Mouse (Mus musculus): ENCODE results near the gene Ubr3. TPM values are rescaled to one million over a fixed set of nuclear protein-coding genes. Genes with fewer than 3 reads are reported as not detected.

The Ubr3 gene
- polyA plus RNA-seq, 1 experiment from 2014 or later, result 16.7 TPM

GRCm38 (mm10) chr2:70037221-70037620 lies 140.2 kb downstream of the Ubr3 start:
- Histone ChIP-seq H3K9ac (no peak overlapping the region), H3K27me3 (no peaks in the 10 kb centered on the region), H3K36me3 (no peaks in the 10 kb centered on the region), H3K4me2 (no peak overlapping the region), H3K27ac (no peak overlapping the region), H3K4me1 (peaks cover 8% of the 10 kb centered on the region; the same call in 1 of the 2 replicates), H3K9me3 (no peaks in the 10 kb centered on the region), H3K4me3 (no peak overlapping the region)
- 82% methylated on average over 8 of the region's 8 CpGs for WGBS
- ATAC-seq (ENCODE audit: insufficient number of reproducible peaks, insufficient read depth, low FRiP score, low TSS enrichment, low read depth), result no peak

DNA sequence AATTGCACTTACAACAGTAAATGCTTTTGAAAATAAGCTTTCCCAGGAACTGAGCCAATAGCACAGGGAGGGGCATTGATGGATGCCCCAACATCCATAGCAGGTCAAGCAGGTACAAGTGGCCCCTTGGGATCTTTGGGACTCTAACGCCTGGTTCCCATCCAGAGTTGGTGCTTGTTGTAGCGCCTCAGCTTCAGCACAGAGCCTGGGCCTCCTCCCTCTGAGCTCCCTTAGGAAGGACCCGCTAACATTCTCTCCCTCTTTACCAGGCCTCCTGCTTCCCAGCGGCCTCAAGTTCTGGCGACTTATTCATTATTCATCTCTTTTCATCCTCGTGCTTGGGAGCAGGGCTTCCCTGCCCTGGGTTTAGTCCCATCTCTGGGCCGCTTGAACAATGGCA lies 141.7 kb downstream of the Ubr3 start, which contains the start of gene Myo3b:
Gene Myo3b (plus strand): TSS at position 375 of the 400 bp plus-strand sequence.
- Histone ChIP-seq H3K27me3 (no peaks in the 10 kb centered on the region), H3K9ac (no peak within 1 kb of the TSS), H3K4me3 (no peak within 1 kb of the TSS), H3K9me3 (no peaks in the 10 kb centered on the region), H3K4me2 (0 out of 2 replicates have a peak within 1 kb of the TSS, but pooled peaks have one; percentile 11), H3K36me3 (no peaks in the 10 kb centered on the region), H3K27ac (no peak within 1 kb of the TSS), H3K4me1 (peaks cover 8% of the 10 kb centered on the region; the same call in 1 of the 2 replicates)
- 14% methylated on average over 7 of the region's 7 CpGs for WGBS
- ATAC-seq (ENCODE audit: insufficient number of reproducible peaks, insufficient read depth, low FRiP score, low TSS enrichment, low read depth), result no peak

DNA sequence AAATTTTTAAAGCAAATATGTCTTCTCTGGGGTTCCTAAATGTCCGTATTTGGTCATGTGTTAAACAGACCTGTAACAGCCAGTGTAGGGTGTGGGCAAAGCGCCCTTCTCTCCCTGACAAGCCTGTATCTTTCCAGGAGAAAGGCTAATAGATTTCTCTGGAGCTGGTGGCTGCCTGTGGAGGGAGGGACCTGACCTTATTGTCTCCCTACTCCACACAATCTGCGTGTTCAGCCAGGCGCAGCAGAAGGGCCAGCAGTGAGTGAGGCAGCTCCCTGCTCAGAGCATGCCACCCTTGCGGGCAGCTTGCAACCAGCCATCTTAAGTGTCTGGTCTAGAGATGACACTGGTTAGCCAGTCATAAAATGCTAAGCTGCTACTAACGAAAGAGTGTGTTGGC lies 147.4 kb downstream of the Ubr3 start:
- Histone ChIP-seq H3K36me3 (no peaks in the 10 kb centered on the region), H3K27ac (no peak overlapping the region), H3K9me3 (no peaks in the 10 kb centered on the region), H3K27me3 (no peaks in the 10 kb centered on the region), H3K4me1 (0 out of 2 replicates have a peak, but pooled peaks cover 2% of the 10 kb centered on the region), H3K9ac (no peak overlapping the region), H3K4me3 (no peak overlapping the region), H3K4me2 (no peak overlapping the region)
- 52% methylated on average over 6 of the region's 6 CpGs for WGBS
- no peak for ATAC-seq (ENCODE audit: insufficient number of reproducible peaks, insufficient read depth, low FRiP score, low TSS enrichment, low read depth)

DNA sequence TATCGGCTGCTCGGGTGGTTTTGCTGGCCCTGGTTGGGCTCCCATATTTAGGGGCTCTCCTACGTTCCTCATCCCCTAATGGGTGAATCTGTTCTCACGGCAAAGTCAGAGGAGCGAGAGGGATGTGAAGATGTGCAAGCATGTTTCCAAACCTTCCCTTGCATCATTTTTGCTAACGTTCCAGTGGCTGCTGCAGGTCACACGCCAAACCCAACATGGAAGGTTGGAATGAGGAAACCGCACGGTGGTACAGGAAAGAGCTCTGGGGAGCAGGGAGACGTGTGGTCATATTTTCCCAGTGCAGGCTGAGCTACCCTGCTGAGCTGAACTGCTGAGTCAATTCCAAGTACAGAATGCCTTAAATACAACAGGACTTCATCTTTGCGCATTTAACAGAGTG lies 150.8 kb downstream of the Ubr3 start:
- Histone ChIP-seq H3K9ac (no peak overlapping the region), H3K9me3 (no peaks in the 10 kb centered on the region), H3K4me2 (no peak overlapping the region), H3K4me1 (0 out of 2 replicates have a peak, but pooled peaks cover 2% of the 10 kb centered on the region), H3K27me3 (no peaks in the 10 kb centered on the region), H3K4me3 (no peak overlapping the region), H3K27ac (no peak overlapping the region), H3K36me3 (no peaks in the 10 kb centered on the region)
- 89% methylated on average over 11 of the region's 11 CpGs for WGBS
- no peak for ATAC-seq (ENCODE audit: insufficient number of reproducible peaks, insufficient read depth, low FRiP score, low TSS enrichment, low read depth)

DNA sequence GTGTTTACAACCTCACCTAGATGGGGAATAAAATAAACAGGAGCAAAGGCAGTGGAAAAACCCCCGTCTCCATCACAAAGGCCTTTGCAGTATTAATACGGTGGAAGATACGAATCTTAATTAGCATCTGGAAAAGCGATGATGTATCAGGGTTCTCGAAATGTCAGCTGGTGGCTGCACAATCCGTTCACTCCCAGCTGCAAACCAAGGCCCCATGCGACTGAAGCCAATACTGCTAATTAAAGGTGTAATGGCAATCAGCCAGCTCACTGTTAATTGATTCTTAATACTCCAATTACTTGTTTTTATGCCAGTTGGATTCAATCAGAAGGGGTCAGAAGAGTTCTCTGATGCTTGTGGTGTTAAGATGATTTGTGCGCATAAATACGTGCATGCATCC lies 156.8 kb downstream of the Ubr3 start:
- H3K36me3 ChIP-seq, result no peaks in the 10 kb centered on the region

GRCm38 (mm10) chr2:70058201-70058600 lies 161.2 kb downstream of the Ubr3 start:
- no peaks in the 10 kb centered on the region for H3K9me3 ChIP-seq
- H3K4me2 ChIP-seq, result no peak overlapping the region
- no peak overlapping the region for H3K4me3 ChIP-seq
- no peaks in the 10 kb centered on the region for H3K27me3 ChIP-seq
- 92% methylated on average over 4 of the region's 4 CpGs for WGBS
- ATAC-seq (ENCODE audit: insufficient number of reproducible peaks, insufficient read depth, low FRiP score, low TSS enrichment, low read depth), result no peak
- H3K9ac ChIP-seq, result no peak overlapping the region
- H3K4me1 ChIP-seq, result peaks cover 25% of the 10 kb centered on the region
- no peaks in the 10 kb centered on the region for H3K36me3 ChIP-seq
- H3K27ac ChIP-seq, result no peak overlapping the region

More for the DNA sequence above, 156.8 kb downstream of the Ubr3 start:
- ATAC-seq (ENCODE audit: insufficient number of reproducible peaks, insufficient read depth, low FRiP score, low TSS enrichment, low read depth), result no peak
- Histone ChIP-seq H3K9ac (no peak overlapping the region), H3K27me3 (no peaks in the 10 kb centered on the region), H3K9me3 (no peaks in the 10 kb centered on the region), H3K4me1 (peaks cover 15% of the 10 kb centered on the region), H3K4me2 (no peak overlapping the region), H3K27ac (no peak overlapping the region), H3K4me3 (no peak overlapping the region)
- 78% methylated on average over 9 of the region's 9 CpGs for WGBS

GRCm38 (mm10) chr2:70060359-70061345 lies 163.6 kb downstream of the Ubr3 start:
- WGBS, result 41% methylated on average over 11 of the region's 11 CpGs
- ATAC-seq (ENCODE audit: insufficient number of reproducible peaks, insufficient read depth, low FRiP score, low TSS enrichment, low read depth), result no peak
- H3K4me1 ChIP-seq, result peaks cover 17% of the 10 kb centered on the region; the same call in 1 of the 2 replicates
- no peak overlapping the region for H3K27ac ChIP-seq
- no peaks in the 10 kb centered on the region for H3K36me3 ChIP-seq
- no peak overlapping the region for H3K9ac ChIP-seq
- no peaks in the 10 kb centered on the region for H3K27me3 ChIP-seq
- no peak overlapping the region for H3K4me3 ChIP-seq
- no peaks in the 10 kb centered on the region for H3K9me3 ChIP-seq
- H3K4me2 ChIP-seq, result no peak overlapping the region

DNA sequence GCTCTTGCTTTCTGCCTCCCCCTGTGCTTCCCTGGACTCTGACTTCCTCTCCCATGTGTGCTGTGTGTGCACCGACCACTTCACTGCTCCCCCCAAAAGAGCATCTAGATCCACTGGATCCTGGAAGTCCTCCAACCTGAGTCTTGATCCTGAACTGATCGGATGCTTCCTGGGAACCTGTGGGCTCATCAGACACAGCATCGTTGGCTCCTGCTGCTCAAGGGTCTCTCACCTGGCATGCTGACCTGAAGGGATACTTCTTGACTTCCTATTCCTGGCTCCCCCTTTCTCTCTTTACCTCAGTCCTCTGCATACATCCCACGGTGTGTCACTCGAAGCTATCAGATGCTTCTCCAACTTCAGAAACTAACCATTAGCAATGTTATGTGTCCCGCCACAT lies 168.1 kb downstream of the Ubr3 start:
- WGBS, result 83% methylated on average over 6 of the region's 6 CpGs
- ATAC-seq (ENCODE audit: insufficient number of reproducible peaks, insufficient read depth, low FRiP score, low TSS enrichment, low read depth), result no peak

DNA sequence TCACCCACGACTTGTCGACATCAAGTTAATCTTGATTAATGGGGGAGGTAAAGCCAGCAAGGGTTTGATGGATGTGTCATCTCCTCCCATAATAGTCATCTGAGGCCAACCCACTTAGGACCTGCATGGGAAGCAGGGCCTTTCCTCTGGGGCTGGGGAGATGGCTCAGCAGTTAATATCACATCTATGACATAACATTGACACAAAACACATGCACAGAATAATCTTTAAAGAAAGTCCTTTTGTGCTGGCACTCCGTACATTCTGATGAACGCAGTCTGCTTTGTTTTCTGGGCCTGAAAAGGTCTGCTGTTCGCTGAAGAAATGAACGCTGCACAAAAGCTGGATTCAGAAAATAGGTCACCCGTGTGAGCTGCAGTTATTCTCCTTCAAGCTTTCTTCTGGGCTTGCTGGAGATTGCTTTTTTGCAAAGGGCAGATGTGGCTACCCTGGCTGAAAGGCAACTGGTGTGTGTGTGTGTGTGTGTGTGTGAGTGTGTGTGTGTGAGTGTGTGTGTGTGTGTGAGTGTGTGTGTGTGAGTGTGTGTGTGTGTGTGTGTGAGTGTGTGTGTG lies 168.8 kb downstream of the Ubr3 start:
- no peaks in the 10 kb centered on the region for H3K27me3 ChIP-seq
- no peaks in the 10 kb centered on the region for H3K36me3 ChIP-seq
- no peak for ATAC-seq (ENCODE audit: insufficient number of reproducible peaks, insufficient read depth, low FRiP score, low TSS enrichment, low read depth)
- no peak overlapping the region for H3K4me3 ChIP-seq
- peaks cover 12% of the 10 kb centered on the region; the same call in 1 of the 2 replicates for H3K4me1 ChIP-seq
- WGBS, result 70% methylated on average over 7 of the region's 7 CpGs
- no peak overlapping the region for H3K9ac ChIP-seq
- H3K9me3 ChIP-seq, result no peaks in the 10 kb centered on the region
- H3K4me2 ChIP-seq, result no peak overlapping the region
- H3K27ac ChIP-seq, result no peak overlapping the region

More for the DNA sequence above, 168.1 kb downstream of the Ubr3 start:
- Histone ChIP-seq H3K27ac (no peak overlapping the region), H3K9me3 (no peaks in the 10 kb centered on the region), H3K9ac (no peak overlapping the region), H3K4me2 (no peak overlapping the region), H3K27me3 (no peaks in the 10 kb centered on the region), H3K4me1 (peaks cover 17% of the 10 kb centered on the region; the same call in 1 of the 2 replicates), H3K36me3 (no peaks in the 10 kb centered on the region), H3K4me3 (no peak overlapping the region)

DNA sequence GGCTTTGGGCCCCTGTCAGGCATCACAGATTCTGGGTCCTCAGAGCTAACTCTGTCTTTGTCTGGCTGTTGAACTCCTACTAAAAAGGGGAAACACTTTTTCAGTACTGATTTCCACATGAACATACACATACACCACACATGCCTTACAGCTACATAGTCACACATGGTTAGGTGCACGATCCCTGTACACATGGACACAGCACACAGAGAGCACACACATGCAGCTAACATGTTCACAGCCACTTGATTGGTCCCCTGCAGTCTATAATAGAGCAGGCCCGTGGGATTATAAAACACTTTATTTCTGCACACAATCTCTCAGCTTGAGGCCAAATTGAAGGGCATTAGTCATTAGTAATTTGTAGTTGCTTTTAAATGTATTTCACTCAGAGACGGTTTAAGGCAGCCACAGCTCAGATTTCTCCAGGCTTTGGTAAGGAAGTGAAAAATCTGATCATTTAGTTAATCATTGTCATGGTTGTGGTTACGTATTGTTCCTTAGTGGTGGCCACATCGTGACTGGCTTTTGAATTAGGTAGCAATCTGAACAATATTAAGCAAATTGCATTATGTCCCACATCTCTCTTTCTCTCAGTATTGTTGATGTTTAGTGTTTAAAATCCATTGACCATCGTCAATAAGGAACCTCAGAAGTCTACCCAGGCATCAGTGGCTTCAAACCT lies 169.4 kb downstream of the Ubr3 start:
- Histone ChIP-seq H3K9ac (no peak overlapping the region), H3K27me3 (no peaks in the 10 kb centered on the region), H3K9me3 (no peaks in the 10 kb centered on the region), H3K27ac (no peak overlapping the region), H3K36me3 (no peaks in the 10 kb centered on the region), H3K4me2 (no peak overlapping the region), H3K4me1 (0 out of 2 replicates have a peak, but pooled peaks cover 8% of the 10 kb centered on the region), H3K4me3 (no peak overlapping the region)
- 70% methylated on average over 6 of the region's 6 CpGs for WGBS
- no peak for ATAC-seq (ENCODE audit: insufficient number of reproducible peaks, insufficient read depth, low FRiP score, low TSS enrichment, low read depth)

DNA sequence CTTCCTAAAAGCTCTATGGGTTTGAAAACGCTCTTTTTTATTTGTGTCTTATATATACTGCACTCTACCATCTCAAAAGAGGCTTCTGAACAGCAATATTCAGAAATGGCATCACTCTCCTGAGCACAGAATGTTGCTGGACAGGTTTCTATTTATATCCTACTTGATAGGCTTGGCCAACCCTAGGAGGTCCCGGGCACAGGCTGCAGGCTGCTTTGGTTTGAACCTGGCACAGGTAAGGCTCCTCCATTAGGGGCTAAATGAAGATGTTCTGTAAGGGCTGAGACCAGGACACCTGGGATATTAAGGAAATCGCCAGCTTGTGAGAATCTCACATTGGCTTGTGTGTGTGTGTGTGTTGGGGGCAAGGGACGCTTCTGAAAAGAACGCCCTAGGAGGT lies 172.8 kb downstream of the Ubr3 start:
- 78% methylated on average over 5 of the region's 5 CpGs for WGBS
- no peak for ATAC-seq (ENCODE audit: insufficient number of reproducible peaks, insufficient read depth, low FRiP score, low TSS enrichment, low read depth)

More for the DNA sequence above, 172.8 kb downstream of the Ubr3 start:
- H3K4me2 ChIP-seq, result no peak overlapping the region
- no peak overlapping the region for H3K9ac ChIP-seq
- H3K9me3 ChIP-seq, result no peaks in the 10 kb centered on the region
- H3K27me3 ChIP-seq, result no peaks in the 10 kb centered on the region
- H3K27ac ChIP-seq, result no peak overlapping the region
- no peak overlapping the region for H3K4me3 ChIP-seq
- no peaks in the 10 kb centered on the region for H3K36me3 ChIP-seq
- H3K4me1 ChIP-seq, result 0 out of 2 replicates have a peak, but pooled peaks cover 3% of the 10 kb centered on the region
